In the genomic region with DNA sequence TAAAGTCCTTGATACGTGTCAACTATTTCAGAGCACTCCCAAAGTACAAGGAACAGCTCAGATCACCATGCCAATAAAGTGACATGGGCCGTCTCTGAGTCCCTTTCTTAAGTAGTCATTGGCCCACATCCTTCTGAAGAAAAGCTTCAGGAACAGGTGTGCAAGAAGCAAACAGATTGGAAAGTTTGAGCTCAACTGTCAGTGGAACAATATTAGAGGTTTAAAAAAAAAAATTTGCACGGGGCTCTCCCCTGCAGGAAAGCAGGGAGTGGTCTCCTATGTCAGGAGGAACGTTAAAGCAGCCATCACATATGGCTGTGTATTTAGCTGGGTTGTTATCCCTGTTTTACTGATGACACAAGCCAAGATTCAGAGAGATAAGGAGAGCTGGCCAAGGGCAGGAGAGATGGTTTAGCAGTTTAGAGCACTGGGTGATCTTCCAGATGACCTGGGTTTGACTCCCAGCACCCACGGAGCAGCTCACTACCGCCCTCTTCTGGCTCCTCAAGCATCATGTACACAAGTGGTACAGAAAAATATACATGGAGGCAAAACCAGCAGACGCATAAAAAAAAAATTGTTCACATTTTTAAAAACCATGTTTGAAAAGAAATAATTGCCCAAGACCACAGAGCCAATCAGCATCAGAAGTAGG, we compare ENCODE assay signal across 10 mouse cellular contexts.
DNase-seq lines count a peak whose midpoint lies in the region; ATAC-seq lines count a peak whose summit lies in the region.
"Had no signal": no experiment of that assay in that cellular context is flagged by ENCODE, and none has a peak within 500 bp of the region (broad histone marks: within the 10 kb centered on the region; RNA-seq: fewer than 3 reads in every experiment).

No protein-coding gene starts in this region.

- no peak for ATAC-seq in erythroblast, adult 5-6 weeks (replicated peaks; ENCODE audit: low FRiP score, poor library complexity, severe bottlenecking)

- H3K9me3 ChIP-seq in embryonic facial prominence, embryonic 10.5 days = no peaks in the 10 kb centered on the region

- no peaks in the 10 kb centered on the region for H3K36me3 ChIP-seq in embryonic facial prominence, embryonic 10.5 days (replicated peaks)
- H3K36me3 ChIP-seq in splenic B cell, adult 2 months (ENCODE audit: control insufficient read depth, insufficient read depth, low read length, poor library complexity, severe bottlenecking) = no peaks in the 10 kb centered on the region

- H3K27me3 ChIP-seq in embryonic facial prominence, embryonic 10.5 days (replicated peaks; ENCODE audit: low read depth, poor library complexity, severe bottlenecking) = peaks cover 2% of the 10 kb centered on the region; the same call in 1 of the 2 replicates
- H3K27me3 ChIP-seq in splenic B cell, adult 2 months (ENCODE audit: control insufficient read depth, insufficient read depth, low read length, poor library complexity, severe bottlenecking) = no peaks in the 10 kb centered on the region

- H3K27ac ChIP-seq in embryonic facial prominence, embryonic 10.5 days (replicated peaks) = no peak overlapping the region

- 58% methylated on average over 7 of the region's 7 CpGs for WGBS in embryonic facial prominence, embryonic 10.5 days

- DNase-seq in heart, adult 11 months = peak; percentile 54
- DNase-seq in heart, adult 8-10 months (ENCODE audit: low spot score) = no peak
- DNase-seq in spleen, adult 18-20 months = peak; percentile 23 to 52
- DNase-seq in spleen, adult 12 weeks (ENCODE audit: low spot score) = no peak
- DNase-seq in embryonic facial prominence, embryonic 10.5 days (ENCODE audit: low spot score) = peak; percentile 56
- peak; percentile 77 for DNase-seq in splenic B cell, adult 2 months (ENCODE audit: low read depth, low spot score)
- DNase-seq in frontal cortex, postnatal 36 days (ENCODE audit: low spot score in 2 of 2) = no peak
- DNase-seq: gastrocnemius, postnatal 10 days had no signal

- no peak overlapping the region for H3K4me3 ChIP-seq in embryonic facial prominence, embryonic 10.5 days
- H3K4me3 ChIP-seq: myocyte had no signal

- peaks cover 8% of the 10 kb centered on the region for H3K4me1 ChIP-seq in embryonic facial prominence, embryonic 10.5 days

Comparison
In these comparisons a context has a peak if more than half of its experiments do, and no peak if none do; other contexts are left out.
1. DNase-seq: peak in heart, adult 11 months (single experiment), spleen, adult 18-20 months (2 of 2), embryonic facial prominence, embryonic 10.5 days (single experiment) and splenic B cell, adult 2 months (single experiment); none in heart, adult 8-10 months (single experiment), spleen, adult 12 weeks (single experiment) and frontal cortex, postnatal 36 days (0 of 2).